Mouse (Mus musculus): Measurements from ENCODE around the gene Pcgf3. TPM values are rescaled to one million over a fixed set of nuclear protein-coding genes. Genes with fewer than 3 reads are reported as not detected.

The Pcgf3 gene
- polyA plus RNA-seq, 1 experiment from 2014 or later, result 16.2 TPM

- Histone ChIP-seq H3K4me1 (ENCODE audit: control insufficient read depth, insufficient read depth, low read length) (peaks cover 2% of the 10 kb centered on the region; the same call in 1 of the 2 replicates), H3K27ac (ENCODE audit: low read length) (no peak overlapping the region), H3K9me3 (replicated peaks; ENCODE audit: control insufficient read depth, low read length) (no peaks in the 10 kb centered on the region), H3K4me3 (replicated peaks; ENCODE audit: low read length) (no peak overlapping the region), H3K9ac (ENCODE audit: low read length) (no peak overlapping the region), H3K36me3 (ENCODE audit: control insufficient read depth, insufficient read depth, low read length) (no peaks in the 10 kb centered on the region), H3K4me2 (ENCODE audit: low read depth, low read length) (no peak overlapping the region), H3K27me3 (ENCODE audit: control insufficient read depth, insufficient read depth, low read length) (no peaks in the 10 kb centered on the region)
- ATAC-seq (ENCODE audit: insufficient read depth, low FRiP score), result no peak
- WGBS, result 79% methylated on average over 3 of the region's 3 CpGs
Observed at GRCm38 (mm10) chr5:108446973-108447372, 14.1 kb upstream of the Pcgf3 start.

GRCm38 (mm10) chr5:108447857-108448256 is 13.2 kb upstream of the Pcgf3 start:
- Histone ChIP-seq H3K4me3 (replicated peaks; ENCODE audit: low read length) (no peak overlapping the region), H3K4me2 (ENCODE audit: low read depth, low read length) (no peak overlapping the region)

GRCm38 (mm10) chr5:108448785-108449668 is 12.0 kb upstream of the Pcgf3 start, which contains the start of gene Mfsd7a:
Gene Mfsd7a (minus strand): TSS chr5:108448891.
- H3K36me3 ChIP-seq (ENCODE audit: control insufficient read depth, insufficient read depth, low read length), result no peaks in the 10 kb centered on the region
- ATAC-seq (ENCODE audit: insufficient read depth, low FRiP score), result peak; percentile 92
- peak within 1 kb of the TSS; percentile 66 for H3K9ac ChIP-seq (ENCODE audit: low read length)
- peak within 1 kb of the TSS; percentile 51 for H3K4me3 ChIP-seq (replicated peaks; ENCODE audit: low read length)
- H3K4me2 ChIP-seq (ENCODE audit: low read depth, low read length), result peak within 1 kb of the TSS; percentile 72
- 9% methylated on average over 24 of the region's 24 CpGs for WGBS
- no peaks in the 10 kb centered on the region for H3K27me3 ChIP-seq (ENCODE audit: control insufficient read depth, insufficient read depth, low read length)
- no peaks in the 10 kb centered on the region for H3K9me3 ChIP-seq (replicated peaks; ENCODE audit: control insufficient read depth, low read length)
- peak within 1 kb of the TSS; percentile 73 for H3K27ac ChIP-seq (ENCODE audit: low read length)
- H3K4me1 ChIP-seq (ENCODE audit: control insufficient read depth, insufficient read depth, low read length), result peaks cover 2% of the 10 kb centered on the region; the same call in 1 of the 2 replicates

More at GRCm38 (mm10) chr5:108447857-108448256, 13.2 kb upstream of the Pcgf3 start:
- Histone ChIP-seq H3K9me3 (replicated peaks; ENCODE audit: control insufficient read depth, low read length) (no peaks in the 10 kb centered on the region), H3K4me1 (ENCODE audit: control insufficient read depth, insufficient read depth, low read length) (peaks cover 2% of the 10 kb centered on the region; the same call in 1 of the 2 replicates), H3K36me3 (ENCODE audit: control insufficient read depth, insufficient read depth, low read length) (no peaks in the 10 kb centered on the region), H3K27ac (ENCODE audit: low read length) (no peak overlapping the region), H3K27me3 (ENCODE audit: control insufficient read depth, insufficient read depth, low read length) (no peaks in the 10 kb centered on the region), H3K9ac (ENCODE audit: low read length) (no peak overlapping the region; the same call in 1 of the 2 replicates)
- ATAC-seq (ENCODE audit: insufficient read depth, low FRiP score), result no peak
- 81% methylated on average over 7 of the region's 7 CpGs for WGBS

- peaks cover 2% of the 10 kb centered on the region; the same call in 1 of the 2 replicates for H3K4me1 ChIP-seq (ENCODE audit: control insufficient read depth, insufficient read depth, low read length)
- no peak for ATAC-seq (ENCODE audit: insufficient read depth, low FRiP score)
- H3K27ac ChIP-seq (ENCODE audit: low read length), result no peak overlapping the region
- H3K9ac ChIP-seq (ENCODE audit: low read length), result no peak overlapping the region
- 74% methylated on average over 8 of the region's 8 CpGs for WGBS
- no peaks in the 10 kb centered on the region for H3K36me3 ChIP-seq (ENCODE audit: control insufficient read depth, insufficient read depth, low read length)
- no peak overlapping the region for H3K4me2 ChIP-seq (ENCODE audit: low read depth, low read length)
- no peaks in the 10 kb centered on the region for H3K27me3 ChIP-seq (ENCODE audit: control insufficient read depth, insufficient read depth, low read length)
- no peaks in the 10 kb centered on the region for H3K9me3 ChIP-seq (replicated peaks; ENCODE audit: control insufficient read depth, low read length)
- H3K4me3 ChIP-seq (replicated peaks; ENCODE audit: low read length), result no peak overlapping the region
Observed at GRCm38 (mm10) chr5:108450837-108451540, 10.0 kb upstream of the Pcgf3 start.

- H3K27ac ChIP-seq (ENCODE audit: low read length), result no peak overlapping the region
- no peak overlapping the region for H3K4me2 ChIP-seq (ENCODE audit: low read depth, low read length)
- ATAC-seq (ENCODE audit: insufficient read depth, low FRiP score), result no peak
- no peak overlapping the region for H3K4me3 ChIP-seq (replicated peaks; ENCODE audit: low read length)
- 74% methylated on average over 1 of the region's 1 CpGs for WGBS
- no peaks in the 10 kb centered on the region for H3K27me3 ChIP-seq (ENCODE audit: control insufficient read depth, insufficient read depth, low read length)
- no peaks in the 10 kb centered on the region for H3K36me3 ChIP-seq (ENCODE audit: control insufficient read depth, insufficient read depth, low read length)
- H3K9ac ChIP-seq (ENCODE audit: low read length), result no peak overlapping the region
- H3K9me3 ChIP-seq (replicated peaks; ENCODE audit: control insufficient read depth, low read length), result no peaks in the 10 kb centered on the region
- H3K4me1 ChIP-seq (ENCODE audit: control insufficient read depth, insufficient read depth, low read length), result peaks cover 2% of the 10 kb centered on the region; the same call in 1 of the 2 replicates
Observed at GRCm38 (mm10) chr5:108451611-108452010, 9.4 kb upstream of the Pcgf3 start.

GRCm38 (mm10) chr5:108452422-108452821 is 8.6 kb upstream of the Pcgf3 start:
- ATAC-seq (ENCODE audit: insufficient read depth, low FRiP score), result no peak
- no peak overlapping the region for H3K4me3 ChIP-seq (replicated peaks; ENCODE audit: low read length)
- no peak overlapping the region for H3K4me2 ChIP-seq (ENCODE audit: low read depth, low read length)
- no peaks in the 10 kb centered on the region for H3K36me3 ChIP-seq (ENCODE audit: control insufficient read depth, insufficient read depth, low read length)
- no peaks in the 10 kb centered on the region for H3K27me3 ChIP-seq (ENCODE audit: control insufficient read depth, insufficient read depth, low read length)
- H3K9me3 ChIP-seq (replicated peaks; ENCODE audit: control insufficient read depth, low read length), result no peaks in the 10 kb centered on the region
- H3K27ac ChIP-seq (ENCODE audit: low read length), result no peak overlapping the region
- no peak overlapping the region for H3K9ac ChIP-seq (ENCODE audit: low read length)
- WGBS, result 63% methylated on average over 1 of the region's 1 CpGs
- H3K4me1 ChIP-seq (ENCODE audit: control insufficient read depth, insufficient read depth, low read length), result peaks cover 2% of the 10 kb centered on the region; the same call in 1 of the 2 replicates

GRCm38 (mm10) chr5:108454094-108454493 is 6.9 kb upstream of the Pcgf3 start:
- Histone ChIP-seq H3K4me1 (ENCODE audit: control insufficient read depth, insufficient read depth, low read length) (no peaks in the 10 kb centered on the region; the same call in 1 of the 2 replicates), H3K4me3 (replicated peaks; ENCODE audit: low read length) (no peak overlapping the region), H3K4me2 (ENCODE audit: low read depth, low read length) (no peak overlapping the region), H3K9me3 (replicated peaks; ENCODE audit: control insufficient read depth, low read length) (no peaks in the 10 kb centered on the region), H3K27ac (ENCODE audit: low read length) (no peak overlapping the region), H3K36me3 (ENCODE audit: control insufficient read depth, insufficient read depth, low read length) (no peaks in the 10 kb centered on the region), H3K9ac (ENCODE audit: low read length) (no peak overlapping the region), H3K27me3 (ENCODE audit: control insufficient read depth, insufficient read depth, low read length) (no peaks in the 10 kb centered on the region)
- WGBS, result 49% methylated on average over 3 of the region's 3 CpGs
- no peak for ATAC-seq (ENCODE audit: insufficient read depth, low FRiP score)

- WGBS, result 76% methylated on average over 2 of the region's 2 CpGs
Observed at GRCm38 (mm10) chr5:108458706-108459105, 2.3 kb upstream of the Pcgf3 start.

GRCm38 (mm10) chr5:108460461-108460860 is 571 bp upstream of the Pcgf3 start:
- Histone ChIP-seq H3K27me3 (ENCODE audit: control insufficient read depth, insufficient read depth, low read length) (no peaks in the 10 kb centered on the region), H3K4me3 (replicated peaks; ENCODE audit: low read length) (peak overlapping the region; percentile 100), H3K9me3 (replicated peaks; ENCODE audit: control insufficient read depth, low read length) (no peaks in the 10 kb centered on the region), H3K36me3 (ENCODE audit: control insufficient read depth, insufficient read depth, low read length) (no peaks in the 10 kb centered on the region), H3K27ac (ENCODE audit: low read length) (no peak overlapping the region), H3K4me2 (ENCODE audit: low read depth, low read length) (peak overlapping the region; percentile 78), H3K9ac (ENCODE audit: low read length) (peak overlapping the region; percentile 64), H3K4me1 (ENCODE audit: control insufficient read depth, insufficient read depth, low read length) (peaks cover 24% of the 10 kb centered on the region)
- WGBS, result 43% methylated on average over 6 of the region's 6 CpGs
- no peak for ATAC-seq (ENCODE audit: insufficient read depth, low FRiP score)

More at GRCm38 (mm10) chr5:108458706-108459105, 2.3 kb upstream of the Pcgf3 start:
- no peak for ATAC-seq (ENCODE audit: insufficient read depth, low FRiP score)
- H3K27me3 ChIP-seq (ENCODE audit: control insufficient read depth, insufficient read depth, low read length), result no peaks in the 10 kb centered on the region
- H3K4me2 ChIP-seq (ENCODE audit: low read depth, low read length), result no peak overlapping the region
- H3K9me3 ChIP-seq (replicated peaks; ENCODE audit: control insufficient read depth, low read length), result no peaks in the 10 kb centered on the region
- no peak overlapping the region for H3K9ac ChIP-seq (ENCODE audit: low read length)
- no peaks in the 10 kb centered on the region for H3K36me3 ChIP-seq (ENCODE audit: control insufficient read depth, insufficient read depth, low read length)
- H3K4me1 ChIP-seq (ENCODE audit: control insufficient read depth, insufficient read depth, low read length), result peaks cover 20% of the 10 kb centered on the region
- no peak overlapping the region for H3K4me3 ChIP-seq (replicated peaks; ENCODE audit: low read length)
- H3K27ac ChIP-seq (ENCODE audit: low read length), result no peak overlapping the region

Data from stomach, embryonic 16.5 days (tissue).